Comparison of ENCODE assay signal across 9 mouse cellular contexts in the genomic region with DNA sequence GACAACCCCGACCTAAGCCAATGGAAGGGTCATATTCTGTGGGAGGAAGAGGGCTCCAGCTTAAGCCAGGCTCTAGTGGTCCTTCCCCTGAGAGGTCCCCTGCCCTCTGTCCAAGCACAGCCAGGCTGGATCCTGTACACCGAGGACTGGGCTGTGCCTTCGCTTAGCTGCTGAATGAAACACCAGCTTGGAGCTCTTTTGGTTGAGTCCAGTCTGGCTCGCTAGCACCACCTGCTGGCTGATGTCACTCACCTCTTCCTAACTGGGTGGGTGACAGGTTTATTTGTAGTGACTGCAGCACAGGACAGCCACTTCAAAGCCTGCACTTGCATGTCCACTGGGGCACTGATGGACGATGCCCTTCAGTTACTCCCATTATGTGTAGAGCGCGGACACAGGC. TPM values are rescaled to one million over a fixed set of nuclear protein-coding genes. Genes with fewer than 3 reads are reported as not detected.
A peak's percentile ranks its signal among the peaks of the same experiment; 100 is the strongest.
DNase-seq lines count a peak whose midpoint lies in the region; ATAC-seq and TF ChIP-seq lines count a peak whose summit lies in the region.
"Had no signal": no experiment of that assay in that cellular context is flagged by ENCODE, and none has a peak within 500 bp of the region (broad histone marks: within the 10 kb centered on the region; RNA-seq: fewer than 3 reads in every experiment).

No protein-coding gene starts in this region.

- TF ChIP-seq CTCF in layer of hippocampus, adult 2 months (conservative IDR thresholded peaks at IDR 0.05): peak; percentile 89

- no peak overlapping the region for H3K9ac ChIP-seq in ES-E14 (ENCODE audit: insufficient read depth, low read depth, low read length, poor library complexity, severe bottlenecking)
- H3K9ac ChIP-seq in forebrain, embryonic 15.5 days (replicated peaks): no peak overlapping the region
- no peak overlapping the region for H3K9ac ChIP-seq in lung, embryonic 16.5 days (ENCODE audit: low read length)
- H3K9ac ChIP-seq: heart, embryonic 13.5 days had no signal

- intact Hi-C loops in heart, postnatal 36 days (cut with DNase I): loop anchor here (1.0 to 2.0 kb wide), 3 partner anchors 22 to 110 kb away; no protein-coding TSS in a partner anchor

- peak; percentile 84 for DNase-seq in ES-E14 (ENCODE audit: low read depth, low spot score)
- peak; percentile 69 for DNase-seq in cerebellum, adult 11-12 months
- peak; percentile 82 to 89 for DNase-seq in heart, postnatal 36 days
- DNase-seq in layer of hippocampus, adult 2 months (ENCODE audit: low spot score in 2 of 2): peak; percentile 73 to 92
- DNase-seq in retina, adult 2 months (ENCODE audit: low read depth, low spot score): peak; percentile 65
- peak; percentile 43 to 82 for DNase-seq in thymus, postnatal 10 days (ENCODE audit: low spot score in 2 of 2)

- WGBS in forebrain, embryonic 15.5 days: 50% methylated on average over 7 of the region's 7 CpGs
- 46% methylated on average over 7 of the region's 7 CpGs for WGBS in lung, embryonic 16.5 days

- ATAC-seq in forebrain, embryonic 15.5 days (replicated peaks): peak; percentile 47; the same call in 1 of the 2 replicates
- peak; percentile 57 for ATAC-seq in lung, embryonic 16.5 days (ENCODE audit: low read depth)

- no peaks in the 10 kb centered on the region for H3K27me3 ChIP-seq in forebrain, embryonic 15.5 days
- H3K27me3 ChIP-seq in lung, embryonic 16.5 days (ENCODE audit: control insufficient read depth, insufficient read depth, low read depth, low read length): no peaks in the 10 kb centered on the region
- H3K27me3 ChIP-seq: heart, embryonic 13.5 days had no signal

- H3K27ac ChIP-seq in ES-E14 (ENCODE audit: insufficient read depth, low read depth, low read length, poor library complexity, severe bottlenecking): no peak overlapping the region
- H3K27ac ChIP-seq in forebrain, embryonic 15.5 days (replicated peaks): no peak overlapping the region
- no peak overlapping the region for H3K27ac ChIP-seq in layer of hippocampus, adult 2 months
- H3K27ac ChIP-seq in lung, embryonic 16.5 days (ENCODE audit: low read length): no peak overlapping the region
- H3K27ac ChIP-seq: heart, embryonic 13.5 days had no signal

- no peaks in the 10 kb centered on the region for H3K9me3 ChIP-seq in ES-E14 (ENCODE audit: control insufficient read depth, insufficient read depth, low read depth, low read length)
- H3K9me3 ChIP-seq in forebrain, embryonic 15.5 days: no peaks in the 10 kb centered on the region
- H3K9me3 ChIP-seq in lung, embryonic 16.5 days (ENCODE audit: control insufficient read depth, low read length): no peaks in the 10 kb centered on the region
- H3K9me3 ChIP-seq: heart, embryonic 13.5 days had no signal

- H3K36me3 ChIP-seq in ES-E14 (ENCODE audit: control insufficient read depth, insufficient read depth, low read length, poor library complexity, severe bottlenecking): peaks cover 69% of the 10 kb centered on the region
- peaks cover 46% of the 10 kb centered on the region for H3K36me3 ChIP-seq in forebrain, embryonic 15.5 days
- peaks cover 41% of the 10 kb centered on the region for H3K36me3 ChIP-seq in lung, embryonic 16.5 days (ENCODE audit: control insufficient read depth, insufficient read depth, low read length)

- H3K4me2 ChIP-seq in forebrain, embryonic 15.5 days (replicated peaks): no peak overlapping the region
- H3K4me2 ChIP-seq in lung, embryonic 16.5 days (ENCODE audit: low read depth, low read length): no peak overlapping the region
- H3K4me2 ChIP-seq: heart, embryonic 13.5 days had no signal

- H3K4me1 ChIP-seq in ES-E14 (ENCODE audit: control insufficient read depth in 2 of 2, insufficient read depth in 2 of 2, low read length in 2 of 2, poor library complexity in 1 of 2): peaks cover 0 to 7% of the 10 kb centered on the region in 2 experiments; a peak in 2 of 4 replicates
- H3K4me1 ChIP-seq in forebrain, embryonic 15.5 days: peaks cover 13% of the 10 kb centered on the region
- H3K4me1 ChIP-seq in lung, embryonic 16.5 days (replicated peaks; ENCODE audit: control insufficient read depth, insufficient read depth, low read length): no peaks in the 10 kb centered on the region; the same call in 1 of the 2 replicates

- H3K4me3 ChIP-seq in ES-E14 (ENCODE audit: insufficient read depth in 1 of 2, low read depth in 1 of 2, low read length in 2 of 2, poor library complexity in 1 of 2, severe bottlenecking in 1 of 2): no peak overlapping the region
- no peak overlapping the region for H3K4me3 ChIP-seq in forebrain, embryonic 15.5 days
- H3K4me3 ChIP-seq in layer of hippocampus, adult 2 months: no peak overlapping the region
- H3K4me3 ChIP-seq in lung, embryonic 16.5 days (ENCODE audit: low read length): no peak overlapping the region
- H3K4me3 ChIP-seq: heart, embryonic 13.5 days had no signal

- in situ Hi-C loops in ES-E14 (cut with MboI; ENCODE audit: low sequenced_read_pairs in 2 of 2, unreplicated experiment in 2 of 2): no loop called here

TF ChIP-seq in ES-E14, 5 proteins besides CTCF, POLR2A, EP300 and RAD21:
- TF ChIP-seq ZNF384 (IDR thresholded peaks at IDR 0.05; ENCODE audit: low read depth, low read length) (no peak), ZC3H11A (IDR thresholded peaks at IDR 0.05; ENCODE audit: borderline replicate concordance, low read depth, low read length) (no peak), MAFK (IDR thresholded peaks at IDR 0.05; ENCODE audit: insufficient read depth, low read depth, low read length) (no peak), HCFC1 (IDR thresholded peaks at IDR 0.05; ENCODE audit: borderline replicate concordance, insufficient read depth, low read length) (no peak)
TF ChIP-seq in ES-E14: peak in this region for 0.

RNA-seq across cellular contexts. Expression of a gene that starts 7.5 kb away (rescaled TPM):
- total RNA-seq in ES-E14 (2012; rRNA removed): 1.9 and 2.6 TPM in 2 replicates
- 11.9 and 16.8 TPM in 2 replicates for polyA plus RNA-seq in forebrain, embryonic 15.5 days (2015; fragmentation: Nextera tagmentation; extraction: Ambion mirVana)
- total RNA-seq in heart, postnatal 36 days (2021): 1 to 10 TPM; 1.3 to 2.8 TPM
- 10 to 100 TPM in 1 of 2 experiments, 1 to 10 TPM in 1; 8.8 to 10.3 TPM for total RNA-seq in layer of hippocampus, adult 2 months (2021)
- 16.3 and 18.3 TPM in 2 replicates for polyA plus RNA-seq in lung, embryonic 16.5 days (2015; fragmentation: Nextera tagmentation; extraction: Ambion mirVana)

RNA-seq across cellular contexts. Expression of a gene that starts 7.7 kb away (rescaled TPM):
- total RNA-seq in ES-E14 (2012; rRNA removed): 238 and 318 TPM in 2 replicates
- 293 and 308 TPM in 2 replicates for polyA plus RNA-seq in forebrain, embryonic 15.5 days (2015; fragmentation: Nextera tagmentation; extraction: Ambion mirVana)
- 100 to 1,000 TPM; 132 to 146 TPM for total RNA-seq in heart, postnatal 36 days (2021)
- total RNA-seq in layer of hippocampus, adult 2 months (2021): 100 to 1,000 TPM in 1 of 2 experiments, 10 to 100 TPM in 1; 97.9 to 103 TPM
- 255 and 267 TPM in 2 replicates for polyA plus RNA-seq in lung, embryonic 16.5 days (2015; fragmentation: Nextera tagmentation; extraction: Ambion mirVana)

RNA-seq across cellular contexts. Expression of a gene that starts 16.5 kb away (rescaled TPM):
- total RNA-seq in ES-E14 (2012; rRNA removed): 0.31 and 0.42 TPM in 2 replicates
- polyA plus RNA-seq in forebrain, embryonic 15.5 days (2015; fragmentation: Nextera tagmentation; extraction: Ambion mirVana): 1.7 and 1.9 TPM in 2 replicates
- 1 to 10 TPM; 1.4 to 1.6 TPM for total RNA-seq in heart, postnatal 36 days (2021)
- 10 to 100 TPM; 27.7 to 30.4 TPM for total RNA-seq in layer of hippocampus, adult 2 months (2021)
- 0.67 and 0.82 TPM in 2 replicates for polyA plus RNA-seq in lung, embryonic 16.5 days (2015; fragmentation: Nextera tagmentation; extraction: Ambion mirVana)

RNA-seq across cellular contexts. Expression of a gene that starts 39.8 kb away (rescaled TPM):
- 7.7 and 7.8 TPM in 2 replicates for total RNA-seq in ES-E14 (2012; rRNA removed)
- polyA plus RNA-seq in forebrain, embryonic 15.5 days (2015; fragmentation: Nextera tagmentation; extraction: Ambion mirVana): 8.0 and 9.7 TPM in 2 replicates
- total RNA-seq in heart, postnatal 36 days (2021): 10 to 100 TPM; 39.0 to 50.1 TPM
- total RNA-seq in layer of hippocampus, adult 2 months (2021): 10 to 100 TPM; 31.4 to 35.3 TPM
- 6.9 and 7.8 TPM in 2 replicates for polyA plus RNA-seq in lung, embryonic 16.5 days (2015; fragmentation: Nextera tagmentation; extraction: Ambion mirVana)

Comparison
In these comparisons a context has a peak if more than half of its experiments do, and no peak if none do; other contexts are left out.
1. RNA of a gene that starts 16.5 kb away (total RNA-seq): 27.7 to 30.4 TPM in layer of hippocampus, adult 2 months; 1.4 to 1.6 TPM in heart, postnatal 36 days and 0.31 to 0.42 TPM in ES-E14; every median in the first group is over 10 times any median in the second.
2. Peak in every context shown above with its lines, with median percentiles within 50 percentile points of each other: DNase-seq.